Mouse (Mus musculus) NIH3T3 (cell line): ENCODE measurements around the gene Tnnt3.

ENCODE experiments used
- DNase-seq: peaks from one replicate; pipeline ENCODE4 v3.0.0-alpha.2; 2012; ENCODE audit warnings: low read depth

The Tnnt3 gene

DNA sequence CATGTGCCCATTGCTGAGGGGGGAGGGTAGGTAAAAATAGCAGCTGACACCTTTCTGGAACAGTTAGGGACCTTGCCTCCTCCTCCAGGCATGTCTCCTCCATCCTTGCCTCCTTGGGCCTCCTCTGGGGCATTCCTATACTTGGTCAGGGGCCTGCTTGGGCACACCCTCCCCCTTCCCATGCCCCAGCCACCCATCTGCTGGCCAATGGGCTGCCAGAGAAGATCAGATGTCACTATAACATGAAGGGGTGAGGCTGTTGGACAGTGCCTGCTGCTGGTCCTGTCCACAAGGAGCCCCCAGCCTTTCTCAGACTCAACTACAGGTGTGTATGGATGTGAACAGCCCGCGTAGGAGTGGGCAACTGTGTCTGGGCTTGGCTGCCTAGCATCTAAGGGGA lies at the start of gene Tnnt3:
TSS of gene Tnnt3 (plus strand) at position 262 of the 400 bp plus-strand sequence.
- DNase-seq, result no peak

DNA sequence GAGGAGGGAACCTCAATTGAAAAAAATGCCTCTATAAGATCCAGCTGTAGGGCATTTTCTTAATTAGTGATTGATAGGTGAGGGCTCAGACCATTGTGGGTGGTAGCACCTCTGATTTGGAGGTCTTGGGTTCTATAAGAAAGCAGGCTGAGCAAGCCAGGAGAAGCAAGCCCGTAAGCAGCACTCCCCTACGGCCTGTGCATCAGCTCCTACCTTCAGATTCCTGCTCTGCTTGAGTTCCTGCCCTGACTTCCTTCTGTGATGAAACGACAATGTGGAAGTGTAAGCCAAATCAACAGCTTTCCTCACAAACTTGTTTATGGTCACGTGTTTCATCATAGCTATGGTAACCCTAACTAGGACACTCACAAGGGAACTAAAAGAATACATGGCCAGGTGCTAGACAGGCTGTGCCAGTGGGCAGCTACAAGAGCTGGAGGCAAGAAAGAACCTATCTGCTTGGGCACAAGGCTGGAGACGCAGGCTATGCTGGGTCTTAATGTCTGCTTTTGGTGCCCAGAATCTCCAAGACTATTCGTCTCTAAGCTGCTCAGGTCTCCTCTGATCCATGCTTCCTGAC lies 49.5 kb upstream of the Tnnt3 start:
- DNase-seq, result no peak

DNA sequence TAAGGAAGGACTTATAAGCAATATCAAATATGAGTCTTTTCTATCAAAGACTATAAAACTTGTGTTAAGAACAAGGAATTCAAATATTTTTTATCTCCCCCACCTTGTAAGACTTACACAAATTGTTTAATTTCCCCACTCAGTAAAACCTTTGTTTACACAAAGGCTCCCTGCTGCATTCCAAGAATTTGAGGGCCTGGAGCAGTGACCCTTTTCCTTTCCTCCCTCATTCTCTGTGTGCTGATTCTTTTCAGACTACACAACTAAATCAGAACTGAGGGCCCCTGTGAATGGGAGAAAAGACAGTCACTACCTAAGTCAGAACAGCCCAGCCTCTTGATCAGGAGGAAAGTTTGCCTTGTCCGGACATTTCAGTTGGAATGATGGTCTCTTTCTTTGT lies 43.9 kb upstream of the Tnnt3 start:
- DNase-seq, result no peak

DNA sequence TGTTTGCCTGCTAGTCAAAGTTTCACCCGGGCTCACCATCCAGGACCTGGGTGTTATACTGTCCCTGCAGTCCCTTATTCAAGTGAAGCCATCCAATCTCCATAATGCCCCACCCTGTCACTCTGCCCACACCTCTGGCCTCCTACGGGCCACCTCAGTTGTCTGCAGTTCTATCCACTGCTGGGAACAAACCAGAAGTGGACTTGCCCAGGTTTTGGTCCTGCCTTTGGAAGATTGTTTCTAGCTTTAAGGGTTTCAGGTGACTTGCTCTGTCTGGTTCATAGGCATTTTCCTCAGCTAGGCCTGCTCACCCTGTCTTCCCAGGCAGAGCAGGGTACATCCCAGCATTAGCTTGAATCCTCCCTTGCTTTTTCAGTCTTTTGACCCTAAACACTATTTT lies 43.4 kb upstream of the Tnnt3 start:
- no peak for DNase-seq

DNA sequence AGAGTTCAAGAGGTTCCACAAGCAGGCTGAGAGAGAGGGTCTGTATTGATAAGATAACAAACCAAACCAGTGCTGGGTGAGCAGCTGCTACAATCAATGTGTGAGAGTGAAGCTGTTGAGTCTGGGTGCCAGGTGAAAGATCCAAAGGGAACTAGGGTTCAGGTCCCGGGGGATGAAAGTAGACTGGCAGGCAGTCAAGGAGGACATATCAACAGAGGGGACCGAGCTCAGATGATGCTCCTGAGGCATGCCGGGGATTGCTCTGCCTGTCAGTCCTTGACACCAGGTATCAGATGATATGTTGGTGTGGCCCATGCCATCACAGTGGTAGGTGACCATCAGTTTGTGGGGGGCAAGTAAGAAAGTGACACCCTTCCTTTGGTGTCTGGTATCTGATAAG lies 41.8 kb upstream of the Tnnt3 start:
- DNase-seq, result no peak

DNA sequence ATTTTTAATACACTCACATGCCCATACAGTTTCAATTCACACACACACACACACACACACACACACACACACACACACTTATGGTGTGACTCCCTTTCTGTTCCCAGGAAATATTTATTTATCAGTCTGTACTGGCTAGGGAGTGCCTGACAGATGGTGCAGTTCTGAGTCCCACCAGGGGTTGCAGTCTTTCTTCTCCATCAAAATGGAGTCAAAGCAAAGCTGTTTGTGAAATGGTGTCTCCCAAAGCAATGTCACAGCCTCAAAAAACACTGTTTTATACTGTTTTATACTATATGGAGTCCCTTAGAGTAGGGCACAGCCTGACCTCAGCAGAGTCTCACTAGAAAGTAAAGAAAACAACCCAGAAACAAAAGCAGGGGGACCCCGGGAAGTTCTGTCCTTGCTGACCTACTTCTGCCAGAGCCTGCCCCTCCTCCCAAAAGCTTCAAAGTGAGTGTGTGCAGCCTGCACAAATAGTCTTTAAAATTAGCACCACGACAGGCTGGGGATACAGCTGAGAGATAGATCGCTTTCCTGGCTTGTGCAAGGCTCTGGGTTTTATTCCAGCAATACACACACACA lies 41.3 kb upstream of the Tnnt3 start:
- DNase-seq, result peak; percentile 70

DNA sequence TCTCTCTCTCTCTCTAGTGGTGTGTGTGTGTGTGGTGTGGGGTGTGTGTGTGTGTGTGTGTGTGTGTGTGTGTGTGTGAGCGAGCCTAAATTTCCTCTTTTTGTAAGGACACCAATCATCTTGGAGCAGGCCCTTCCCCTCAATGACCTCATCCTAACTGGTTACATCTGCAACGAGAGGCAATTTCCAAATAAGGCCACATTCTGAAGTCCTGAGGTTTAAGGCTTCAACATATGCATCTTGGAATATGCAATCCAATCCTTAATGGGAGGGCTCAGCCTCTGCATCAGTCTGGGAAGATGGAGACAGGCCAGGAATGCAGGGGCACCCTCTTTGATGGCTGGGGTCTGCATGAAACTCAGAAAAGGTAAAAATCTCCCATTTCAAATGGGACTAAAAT lies 40.6 kb upstream of the Tnnt3 start:
- DNase-seq, result peak; percentile 86

DNA sequence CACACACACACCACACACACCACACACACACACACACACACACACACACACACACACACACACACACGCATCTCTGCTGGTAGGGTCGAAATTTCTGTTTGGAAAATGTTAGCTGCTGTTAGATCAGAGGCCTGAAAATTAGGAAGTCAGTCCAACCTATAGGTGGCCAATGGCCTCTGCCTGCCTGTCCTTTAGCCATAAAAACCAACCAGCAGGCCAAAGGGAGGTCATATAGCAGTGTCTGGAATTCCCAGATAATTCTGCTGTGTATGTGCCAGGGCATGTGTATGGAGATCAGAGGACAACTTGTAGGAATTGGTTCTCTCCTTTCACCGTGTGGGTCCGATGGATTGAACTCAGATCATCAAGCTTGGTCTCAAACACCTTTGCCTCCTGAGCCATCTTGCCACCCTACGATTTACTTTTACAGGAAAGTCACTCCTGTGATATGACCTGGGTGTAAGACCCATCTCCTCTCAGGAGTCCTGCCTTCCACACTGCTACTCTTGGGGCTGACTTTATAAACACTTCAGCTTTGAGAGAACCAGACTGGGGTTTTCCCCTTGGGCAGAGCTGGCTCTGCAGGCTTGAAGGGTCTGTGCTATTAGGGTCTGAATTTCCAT lies 39.8 kb upstream of the Tnnt3 start:
- DNase-seq, result no peak

DNA sequence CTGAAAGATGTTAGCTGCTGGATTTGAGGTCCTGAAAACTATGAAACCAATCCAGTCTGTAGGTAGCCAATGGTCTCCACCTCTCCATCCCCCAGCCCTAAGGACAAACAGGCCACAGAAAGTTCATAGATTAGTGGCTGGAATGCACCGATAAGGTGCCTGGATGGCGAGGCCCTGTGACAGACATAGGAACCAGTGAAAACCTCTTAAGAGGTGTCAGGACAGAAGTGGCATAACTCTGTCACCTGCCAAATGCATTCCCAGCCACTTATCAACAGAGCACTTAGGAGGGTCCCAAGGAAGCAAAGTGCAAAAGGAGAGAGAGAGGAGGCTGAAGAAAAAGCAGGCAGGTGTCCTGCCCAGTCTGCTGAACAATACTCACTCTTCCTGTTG lies 39.3 kb upstream of the Tnnt3 start:
- DNase-seq, result no peak

DNA sequence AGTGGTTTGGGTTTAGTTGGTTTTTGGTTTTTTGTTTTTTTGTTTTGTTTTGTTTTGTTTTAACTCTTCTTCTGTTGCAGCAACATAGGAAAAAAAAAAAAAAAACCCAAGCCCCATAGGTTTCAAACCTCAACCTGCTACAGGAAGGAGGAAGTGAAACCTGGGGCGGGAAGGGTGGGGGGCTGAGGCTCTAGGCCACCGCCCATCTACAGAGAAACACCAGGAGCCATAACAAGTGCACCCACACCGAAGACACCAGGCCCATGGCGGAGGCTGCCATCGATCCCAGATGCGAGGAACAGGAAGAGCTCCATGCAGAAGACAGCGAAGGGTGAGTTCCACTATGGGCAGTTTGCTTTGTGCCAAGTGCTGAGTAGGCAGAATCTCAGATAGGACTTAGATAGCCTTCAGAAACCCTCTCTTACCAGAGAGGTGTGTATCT lies 38.0 kb upstream of the Tnnt3 start, which contains the start of gene Lsp1:
TSS of gene Lsp1 (plus strand) at position 174 of the 442 bp plus-strand sequence.
- DNase-seq, result no peak

DNA sequence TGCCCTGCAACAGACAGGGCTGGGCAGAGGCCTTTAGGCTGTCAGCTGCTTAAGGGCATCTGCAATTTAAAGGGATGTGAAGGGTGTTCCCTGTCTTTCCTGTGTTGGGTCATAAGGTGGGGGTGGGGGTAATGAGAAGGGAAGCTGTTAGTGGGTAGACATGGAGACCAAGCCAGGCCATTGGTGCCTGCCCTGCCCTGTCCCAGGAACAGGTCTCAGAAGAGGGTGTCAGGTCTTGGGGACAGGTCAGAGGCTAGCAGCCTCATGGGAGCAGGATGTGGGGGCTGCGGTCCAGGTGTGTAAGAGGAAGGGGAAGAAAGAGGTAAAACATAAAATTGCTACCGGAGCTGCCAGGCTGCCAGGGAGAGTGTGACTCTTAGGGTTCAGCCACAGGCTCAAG lies 37.2 kb upstream of the Tnnt3 start:
- no peak for DNase-seq

DNA sequence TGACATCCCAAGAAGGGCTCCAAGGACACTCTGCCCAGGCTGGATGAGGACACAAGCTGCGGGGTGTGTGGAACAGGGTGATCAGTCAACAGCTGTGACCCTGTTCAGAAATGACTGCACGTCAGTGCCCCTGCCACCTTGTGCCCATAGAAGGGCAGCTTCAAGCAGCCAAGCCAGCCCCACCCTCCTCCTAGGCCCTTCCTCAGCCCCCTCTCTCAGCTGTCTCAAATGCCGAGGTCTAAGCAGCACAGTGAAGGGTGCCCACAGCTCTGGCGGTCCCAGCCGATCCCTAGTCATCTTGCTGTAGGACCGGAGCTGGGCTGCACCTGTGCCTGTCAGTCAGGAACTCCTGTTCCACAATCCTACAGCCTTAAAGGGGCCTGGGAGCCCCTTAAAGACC lies 36.4 kb upstream of the Tnnt3 start:
- DNase-seq, result no peak

DNA sequence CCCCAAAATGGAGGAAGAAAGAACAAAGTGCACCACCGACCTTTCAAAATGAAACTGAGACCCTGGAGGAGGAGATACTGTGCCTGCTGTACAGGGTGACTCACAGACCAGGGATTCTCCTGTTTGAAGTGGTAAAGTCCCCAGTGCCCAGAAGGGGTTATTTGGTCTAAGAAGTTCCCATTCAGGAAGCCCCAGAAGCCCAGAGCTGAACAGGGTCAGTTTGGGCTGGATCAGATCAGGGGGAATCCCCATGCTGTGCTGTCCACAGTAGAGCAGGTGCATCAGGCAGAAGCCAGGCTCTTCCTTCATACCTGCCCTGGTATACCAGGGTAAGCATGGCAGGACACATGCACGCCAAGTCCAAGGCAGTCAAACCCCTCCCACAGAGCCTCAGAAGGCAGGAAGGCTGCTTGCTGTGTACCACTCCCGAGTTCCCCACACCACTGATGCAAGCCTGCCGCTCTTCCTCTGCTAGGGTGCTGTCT lies 36.0 kb upstream of the Tnnt3 start:
- DNase-seq, result no peak

DNA sequence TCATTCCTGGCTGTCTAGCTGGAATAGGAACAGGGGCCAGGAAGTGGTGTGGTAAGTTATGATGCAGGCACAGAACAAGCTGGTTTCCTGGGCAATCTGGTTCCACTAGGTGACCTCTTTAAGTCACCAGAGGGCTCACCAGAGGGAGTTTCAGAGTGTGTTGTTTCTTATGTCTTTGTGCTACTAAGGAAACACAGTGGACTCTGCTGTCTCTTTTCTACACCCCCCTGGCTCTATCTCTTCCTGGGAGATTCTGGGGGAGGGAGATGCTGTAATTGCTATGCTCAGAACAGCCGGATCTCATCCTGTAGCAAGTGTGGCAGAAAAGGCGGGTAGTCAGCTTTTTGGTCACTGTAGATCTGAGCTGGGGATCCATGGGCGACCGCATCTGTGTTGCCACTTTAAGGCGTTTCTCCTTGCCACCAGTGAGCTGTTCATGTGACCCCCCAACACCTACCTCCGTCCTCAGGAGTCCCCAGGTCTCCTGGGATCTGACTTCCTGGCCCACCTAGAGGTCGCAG lies 28.4 kb upstream of the Tnnt3 start:
- peak; percentile 47 for DNase-seq

DNA sequence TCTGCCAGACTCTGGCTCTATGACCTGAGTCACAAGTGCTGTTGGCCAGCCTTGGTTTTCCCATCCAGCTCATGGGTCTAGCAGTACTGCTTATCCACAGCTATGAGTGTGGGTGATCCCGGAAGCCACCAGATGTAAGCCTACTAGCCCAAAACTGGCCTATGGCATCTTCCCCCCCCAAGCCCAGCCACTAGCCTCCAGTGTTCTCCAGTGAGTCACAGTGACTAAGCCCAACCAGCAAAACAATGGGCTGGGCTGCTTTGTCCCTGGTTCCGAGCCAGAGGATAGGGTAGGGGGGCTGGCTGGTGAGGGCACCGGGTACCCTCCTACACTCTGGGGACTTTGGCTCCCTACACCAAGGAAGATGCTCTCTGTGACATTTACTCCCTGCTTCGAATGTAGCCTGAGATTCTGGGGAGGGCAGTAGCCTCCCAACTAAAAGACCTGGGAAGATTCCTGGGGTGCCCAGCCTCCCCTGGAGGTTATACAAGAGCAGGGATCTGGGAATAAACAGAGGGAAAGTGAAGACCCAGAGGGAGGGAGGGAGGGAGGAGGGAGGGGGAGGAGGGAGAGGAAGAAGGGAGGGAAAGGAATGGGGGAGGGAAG lies 27.7 kb upstream of the Tnnt3 start:
- peak; percentile 95 for DNase-seq

DNA sequence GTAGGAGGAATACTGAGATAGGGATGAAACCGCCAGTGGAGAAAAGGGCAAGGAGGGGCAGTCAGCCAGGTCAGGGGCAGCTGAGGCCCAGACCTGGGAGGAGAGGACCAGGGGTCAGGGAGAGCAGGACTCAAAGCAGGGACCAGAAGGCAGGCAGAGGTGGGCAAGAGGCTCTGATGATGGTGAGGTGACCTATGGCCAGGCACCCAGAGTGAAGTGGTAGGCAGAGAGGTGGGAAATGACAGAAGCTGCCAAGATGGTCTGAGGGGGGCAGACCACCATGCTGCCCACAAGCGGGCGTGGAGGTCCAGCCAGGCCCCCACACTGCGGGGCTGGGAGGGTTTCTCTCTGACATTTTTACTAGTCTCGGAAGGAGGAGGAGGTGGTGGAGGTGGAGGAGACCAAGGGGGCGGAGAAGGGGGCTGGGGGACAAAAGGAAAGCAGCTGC lies 27.2 kb upstream of the Tnnt3 start:
- peak; percentile 27 for DNase-seq

DNA sequence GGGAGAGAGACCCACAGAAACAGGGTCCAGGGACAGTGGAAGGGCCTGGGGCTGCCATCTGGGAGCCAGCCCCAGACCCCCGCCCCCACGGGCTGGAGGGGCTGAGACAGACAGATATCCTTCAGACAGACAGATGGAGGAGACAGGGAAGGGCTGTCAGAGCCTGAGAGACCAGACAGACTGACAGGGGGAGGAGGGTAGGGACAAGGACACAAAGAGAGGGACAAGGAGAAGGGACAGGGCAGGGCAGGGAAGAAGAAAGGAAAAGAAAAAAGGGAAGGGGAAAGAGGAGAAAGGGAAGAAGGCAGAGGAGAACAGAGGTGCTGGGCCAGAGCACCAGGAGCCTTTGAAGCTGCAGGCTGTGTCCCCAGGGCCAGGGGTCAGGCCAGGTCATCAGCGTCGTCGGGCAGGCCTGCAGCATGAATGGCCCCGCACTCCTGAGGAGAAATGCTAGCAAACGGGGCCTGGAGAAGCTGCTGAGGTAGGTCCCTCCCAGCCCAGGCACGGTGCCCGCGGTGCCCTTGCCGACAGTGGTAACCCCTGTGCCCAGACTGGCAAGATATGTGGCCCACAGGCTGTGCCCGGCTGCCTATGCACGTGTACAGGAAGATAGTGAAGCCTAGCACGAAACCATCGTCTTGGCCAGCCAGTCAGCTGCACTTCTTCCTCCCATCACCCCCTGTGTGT lies 26.6 kb upstream of the Tnnt3 start:
- no peak for DNase-seq

DNA sequence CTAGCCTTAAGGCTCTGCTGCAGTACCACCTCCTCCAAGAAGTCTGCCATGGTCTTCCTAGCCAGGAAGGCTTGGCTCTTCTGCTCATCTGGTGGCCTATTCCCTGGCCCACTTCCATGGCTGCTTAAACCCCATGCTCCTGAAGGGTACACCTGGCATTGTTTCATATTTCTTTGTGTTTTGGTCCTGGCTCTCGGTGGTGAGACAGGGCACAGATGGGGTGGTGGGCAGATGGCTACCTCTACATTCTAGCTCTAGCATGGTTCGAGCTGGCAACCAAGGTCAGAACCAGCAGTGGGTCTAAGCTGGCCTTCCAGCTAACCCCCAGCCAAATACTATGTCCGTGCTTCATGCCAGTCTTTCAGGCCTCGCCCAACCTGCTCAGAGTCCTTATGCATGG lies 25.7 kb upstream of the Tnnt3 start:
- no peak for DNase-seq

DNA sequence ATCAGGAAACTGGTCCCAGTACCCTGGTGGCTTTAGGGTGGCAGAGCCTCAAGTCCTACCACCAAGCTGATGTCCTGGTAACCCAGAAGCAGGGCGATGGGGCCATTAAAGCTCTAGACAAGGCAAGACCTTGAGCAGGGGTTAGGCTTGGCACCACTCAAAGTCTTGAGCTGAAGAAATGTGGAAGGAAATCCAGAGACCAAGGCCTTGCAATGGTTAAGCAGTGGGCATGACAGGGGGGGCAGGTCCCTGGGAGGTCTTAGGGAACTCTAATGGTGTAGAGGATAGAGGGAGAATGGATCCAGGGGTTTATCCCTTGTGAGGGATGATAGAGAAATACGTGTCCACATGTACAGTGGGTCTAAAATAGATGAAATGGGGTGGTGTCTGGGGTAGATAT lies 25.2 kb upstream of the Tnnt3 start:
- DNase-seq, result no peak

DNA sequence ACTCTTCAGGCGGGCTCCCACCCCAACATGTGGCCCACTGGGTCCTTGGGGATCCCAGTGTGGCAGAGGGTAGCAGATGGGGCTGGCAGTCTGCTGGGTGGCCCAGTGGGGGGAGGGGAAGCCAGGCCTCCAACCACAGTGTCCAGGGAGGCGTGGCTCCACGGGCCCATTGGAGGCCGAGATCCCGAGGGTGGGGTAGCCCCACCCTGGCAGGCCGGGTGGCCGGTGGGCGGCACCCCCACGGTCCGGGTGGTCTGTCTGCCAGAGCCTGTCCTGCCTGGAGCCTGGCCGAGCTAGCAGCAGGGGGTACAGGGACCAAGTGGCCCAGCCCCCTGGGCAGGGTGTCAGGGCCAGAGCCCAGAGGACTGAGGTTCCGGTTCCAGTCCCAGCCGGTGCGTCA lies 23.8 kb upstream of the Tnnt3 start:
- DNase-seq, result no peak

DNA sequence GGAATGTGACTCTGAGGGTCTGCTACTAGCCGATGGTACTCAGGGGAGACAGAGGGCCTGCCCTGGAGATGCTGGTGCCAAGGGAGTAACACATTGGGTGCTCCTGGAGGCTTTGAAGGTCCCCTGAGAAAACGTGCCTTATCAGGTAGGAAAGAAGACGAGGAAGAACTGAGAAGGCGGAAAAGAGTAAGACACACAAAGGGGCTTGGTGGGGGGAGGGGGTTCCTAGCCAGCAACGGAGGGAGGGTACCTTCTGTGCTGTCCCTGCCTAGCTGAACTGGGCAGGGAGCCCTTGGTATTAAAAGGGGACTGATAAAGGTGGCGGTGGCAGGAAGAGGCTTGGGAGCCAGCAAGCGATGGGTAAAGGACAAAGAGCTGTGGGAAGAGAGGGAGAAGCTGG lies 23.0 kb upstream of the Tnnt3 start:
- DNase-seq, result no peak

DNA sequence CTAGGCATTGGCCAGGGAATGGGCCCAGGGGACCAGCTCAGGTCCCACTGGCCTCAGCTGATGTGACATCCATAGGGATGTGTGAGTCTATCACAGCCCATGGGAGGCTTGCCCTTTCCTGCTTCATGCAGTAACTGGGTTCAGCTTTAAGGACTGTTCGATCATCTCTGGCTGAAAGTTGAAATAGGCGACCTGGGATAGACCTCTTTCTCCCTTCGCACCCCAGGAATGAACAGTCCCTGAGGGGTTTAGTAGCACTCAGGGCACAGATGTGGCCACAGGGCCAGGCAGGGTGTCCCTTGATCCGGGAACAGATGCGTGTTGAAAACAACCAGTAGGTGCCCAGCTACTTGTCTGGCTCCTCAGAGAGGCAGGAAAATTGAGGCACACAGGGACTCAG lies 22.4 kb upstream of the Tnnt3 start:
- DNase-seq, result no peak
